Mouse (Mus musculus) MEL (cell line): ENCODE data around the gene Khdrbs1. TPM values are rescaled to one million over a fixed set of nuclear protein-coding genes. Genes with fewer than 3 reads are reported as not detected.

Source experiments
- DNase-seq: peaks from one replicate; pipeline ENCODE4 v3.0.0; 2011; ENCODE audit warnings: low read depth, low spot score
- H3K27ac ChIP-seq: 2 replicates; pipeline ENCODE4 v1.5.1; 2012; ENCODE audit warnings: low read depth, mild to moderate bottlenecking, control low read depth, low read length, moderate library complexity; ENCODE audit not compliant: control insufficient read depth
- H3K27me3 ChIP-seq, 2 experiments: fragments of 150-350 bp in 1 of 2; sonication (generic) in 1 of 2; 2 replicates each; pipeline ENCODE4 v1.6.1; 2012; ENCODE audit warnings: low read length in 2 of 2, mild to moderate bottlenecking in 2 of 2, improper control_type of control experiment in 1 of 2, moderate library complexity in 1 of 2; ENCODE audit not compliant: insufficient read depth in 2 of 2, control insufficient read depth in 1 of 2
- H3K36me3 ChIP-seq, 2 experiments: 2 replicates each; pipeline ENCODE4 v1.6.1; 2012 to 2014; ENCODE audit warnings: low read length in 2 of 2, improper control_type of control experiment in 1 of 2, inconsistent platforms in 1 of 2, mild to moderate bottlenecking in 1 of 2; ENCODE audit not compliant: insufficient read depth in 2 of 2, control insufficient read depth in 1 of 2
- H3K4me1 ChIP-seq, 2 experiments: fragments of 150-350 bp in 1 of 2; sonication (generic) in 1 of 2; 2 replicates each; pipeline ENCODE4 v1.6.1; 2012; ENCODE audit warnings: low read length in 2 of 2, improper control_type of control experiment in 1 of 2, mild to moderate bottlenecking in 1 of 2; ENCODE audit not compliant: insufficient read depth in 2 of 2, control insufficient read depth in 1 of 2
- H3K4me3 ChIP-seq, 2 experiments: fragments of 150-350 bp in 1 of 2; sonication (generic) in 1 of 2; 2 replicates each; pipeline ENCODE4 v1.5.1; 2012; ENCODE audit warnings: low read depth in 2 of 2, low read length in 2 of 2, mild to moderate bottlenecking in 2 of 2, moderate library complexity in 2 of 2, control low read depth in 1 of 2, improper control_type of control experiment in 1 of 2; ENCODE audit not compliant: control insufficient read depth in 1 of 2, insufficient read depth in 1 of 2
- H3K79me2 ChIP-seq: 2 replicates; pipeline ENCODE4 v1.6.1; 2012; ENCODE audit warnings: mild to moderate bottlenecking, low read length, moderate library complexity; ENCODE audit not compliant: control insufficient read depth, poor library complexity, insufficient read depth
- H3K9ac ChIP-seq: 2 replicates; pipeline ENCODE4 v1.6.1; 2012; ENCODE audit warnings: low read depth, mild to moderate bottlenecking, control low read depth, low read length, moderate library complexity; ENCODE audit not compliant: control insufficient read depth, poor library complexity, severe bottlenecking
- H3K9me3 ChIP-seq: fragments of 150-350 bp; sonication (generic); replicated peaks from 2 replicates; pipeline ENCODE4 v1.6.1; 2012; ENCODE audit warnings: mild to moderate bottlenecking, low read length, improper control_type of control experiment, moderate library complexity; ENCODE audit not compliant: insufficient read depth
- BHLHE40 ChIP-seq: IDR thresholded peaks from 2 replicates; pipeline ENCODE4 v1.6.1; 2012; ENCODE audit warnings: low read depth, mild to moderate bottlenecking, inconsistent platforms, low read length, improper control_type of control experiment, borderline replicate concordance
- CHD1 ChIP-seq: IDR thresholded peaks from 2 replicates; pipeline ENCODE4 v1.6.1; 2012; ENCODE audit warnings: low read depth, mild to moderate bottlenecking, inconsistent platforms, low read length, improper control_type of control experiment
- CTCF ChIP-seq, 3 experiments: IDR thresholded peaks in 2 of 3; conservative IDR thresholded peaks in 1 of 3; 2 replicates each; pipeline ENCODE4 v1.5.1; 2011 to 2012; ENCODE audit warnings: low read length in 3 of 3, low read depth in 2 of 3, mild to moderate bottlenecking in 2 of 3, improper control_type of control experiment in 1 of 3, inconsistent platforms in 1 of 3, mixed read lengths in 1 of 3, moderate library complexity in 1 of 3; ENCODE audit not compliant: control insufficient read depth in 1 of 3, insufficient read depth in 1 of 3, poor library complexity in 1 of 3, severe bottlenecking in 1 of 3
- E2F4 ChIP-seq: IDR thresholded peaks from 2 replicates; pipeline ENCODE4 v1.6.1; 2011; ENCODE audit warnings: low read depth, low read length, improper control_type of control experiment, borderline replicate concordance
- GATA1 ChIP-seq: IDR thresholded peaks from 2 replicates; pipeline ENCODE4 v1.6.1; 2011; ENCODE audit warnings: low read depth, low read length, improper control_type of control experiment
- KAT2A ChIP-seq: conservative IDR thresholded peaks from 2 replicates; pipeline ENCODE4 v1.6.1; 2012; ENCODE audit warnings: low read depth, low read length, improper control_type of control experiment, inconsistent platforms
- MAX ChIP-seq: IDR thresholded peaks from 2 replicates; pipeline ENCODE4 v1.6.1; 2011; ENCODE audit warnings: low read length, improper control_type of control experiment
- MYB ChIP-seq: IDR thresholded peaks from 2 replicates; pipeline ENCODE4 v1.6.1; 2011; ENCODE audit warnings: mild to moderate bottlenecking, low read depth, low read length, improper control_type of control experiment
- MYC ChIP-seq: IDR thresholded peaks from 2 replicates; pipeline ENCODE4 v1.6.1; 2011; ENCODE audit warnings: low read depth, mild to moderate bottlenecking, low read length, improper control_type of control experiment, moderate library complexity
- NELFE ChIP-seq: IDR thresholded peaks from 2 replicates; pipeline ENCODE4 v1.6.1; 2011; ENCODE audit warnings: low read depth, low read length, improper control_type of control experiment
- NRF1 ChIP-seq: IDR thresholded peaks from 2 replicates; pipeline ENCODE4 v1.6.1; 2014; ENCODE audit warnings: low read depth, mild to moderate bottlenecking, inconsistent platforms, low read length, improper control_type of control experiment, moderate library complexity; ENCODE audit not compliant: poor library complexity, insufficient read depth, severe bottlenecking
- RAD21 ChIP-seq: IDR thresholded peaks from 2 replicates; pipeline ENCODE4 v1.6.1; 2011; ENCODE audit warnings: mild to moderate bottlenecking, low read depth, low read length, improper control_type of control experiment
- RCOR1 ChIP-seq: IDR thresholded peaks from 2 replicates; pipeline ENCODE4 v1.6.1; 2012; ENCODE audit warnings: low read depth, mild to moderate bottlenecking, inconsistent platforms, low read length, improper control_type of control experiment
- SIN3A ChIP-seq: IDR thresholded peaks from 2 replicates; pipeline ENCODE4 v1.6.1; 2012; ENCODE audit warnings: low read length, improper control_type of control experiment, inconsistent platforms
- SMC3 ChIP-seq: IDR thresholded peaks from 2 replicates; pipeline ENCODE4 v1.6.1; 2011; ENCODE audit warnings: low read depth, low read length, improper control_type of control experiment
- TAL1 ChIP-seq: IDR thresholded peaks from 2 replicates; pipeline ENCODE4 v1.6.1; 2012; ENCODE audit warnings: mild to moderate bottlenecking, inconsistent platforms, low read length, moderate library complexity, mixed read lengths
- TCF12 ChIP-seq: IDR thresholded peaks from 2 replicates; pipeline ENCODE4 v1.6.1; 2014; ENCODE audit warnings: low read depth, mild to moderate bottlenecking, inconsistent platforms, low read length, improper control_type of control experiment, moderate library complexity
- UBTF ChIP-seq: IDR thresholded peaks from 2 replicates; pipeline ENCODE4 v1.6.1; 2012; ENCODE audit warnings: low read depth, mild to moderate bottlenecking, inconsistent platforms, low read length, improper control_type of control experiment, moderate library complexity, borderline replicate concordance; ENCODE audit not compliant: insufficient read depth
- USF1 ChIP-seq: IDR thresholded peaks from 2 replicates; pipeline ENCODE4 v1.6.1; 2014; ENCODE audit warnings: low read depth, mild to moderate bottlenecking, inconsistent platforms, low read length, improper control_type of control experiment, moderate library complexity
- ZC3H11A ChIP-seq: IDR thresholded peaks from 2 replicates; pipeline ENCODE4 v1.6.1; 2012; ENCODE audit warnings: low read depth, mild to moderate bottlenecking, inconsistent platforms, low read length, improper control_type of control experiment
- ZMIZ1 ChIP-seq: IDR thresholded peaks from 2 replicates; pipeline ENCODE4 v1.6.1; 2012; ENCODE audit warnings: low read depth, mild to moderate bottlenecking, inconsistent platforms, low read length, improper control_type of control experiment, moderate library complexity
- ZNF384 ChIP-seq: IDR thresholded peaks from 2 replicates; pipeline ENCODE4 v1.6.1; 2012; ENCODE audit warnings: low read depth, mild to moderate bottlenecking, inconsistent platforms, low read length, improper control_type of control experiment
- polyA plus RNA-seq, 2 experiments: library from polyadenylated mRNA; stranded (reverse) in 1 of 2; unstranded in 1 of 2; fragments of >175 nt in 1 of 2; fragments of >200 nt in 1 of 2; gene quantifications; 2 replicates each; pipeline versions ENCODE4 v1.2.1 to v1.2.4; 2012; ENCODE audit warnings: low replicate concordance in 2 of 2, low read depth in 1 of 2; ENCODE audit not compliant: insufficient read length in 2 of 2, insufficient read depth in 1 of 2, missing spikeins in 1 of 2
- total RNA-seq: library from RNA; depleted of rRNA; stranded (reverse); fragments of 300-350 nt; gene quantifications from 2 replicates; pipeline ENCODE4 v1.2.3, GENCODE M21; 2012

The Khdrbs1 gene
- total and polyA plus RNA-seq, 3 experiments, result 56.5 to 141 (median 77.6) TPM

- DNase-seq, result no peak
- Histone ChIP-seq H3K79me2 (no peaks in the 10 kb centered on the region), H3K4me1 (peaks cover 5 to 15% of the 10 kb centered on the region in 2 experiments), H3K9me3 (no peaks in the 10 kb centered on the region), H3K27me3 (no peaks in the 10 kb centered on the region), H3K4me3 (no peak overlapping the region), H3K27ac (no peak overlapping the region), H3K9ac (no peak overlapping the region)
- TF ChIP-seq CHD1 (no peak), UBTF (no peak)
- TF ChIP-seq, all 39 proteins: peak for 0
- peaks cover 0 to 6% of the 10 kb centered on the region in 2 experiments; a peak in 2 of 4 replicates for H3K36me3 ChIP-seq
These were observed 8.3 kb upstream of the Khdrbs1 start for GRCm38 (mm10) chr4:129750430-129750829.

DNA sequence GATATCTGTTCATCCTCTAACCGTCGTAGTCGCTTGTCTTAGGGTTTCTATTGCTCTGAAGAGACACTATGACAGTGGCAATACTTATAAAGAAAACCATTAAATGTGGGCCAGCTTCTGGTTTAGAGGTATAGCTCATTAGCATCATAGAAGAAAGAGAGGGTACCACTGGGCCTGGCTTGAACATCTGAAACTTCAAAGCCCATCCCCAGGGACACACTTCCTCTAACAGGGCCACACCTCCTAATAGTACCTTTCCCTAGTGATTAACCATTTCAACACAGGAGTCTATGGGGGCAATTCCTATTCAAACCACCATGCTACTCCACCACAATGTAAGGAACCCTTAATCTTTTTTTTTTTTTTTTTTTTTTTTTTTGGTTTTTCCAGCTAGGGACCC, 4.5 kb upstream of the Khdrbs1 start:
- H3K4me1 ChIP-seq, result peaks cover 2 to 13% of the 10 kb centered on the region in 2 experiments; a peak in 2 of 4 replicates
- no peak for DNase-seq
- peaks cover 7% of the 10 kb centered on the region for H3K79me2 ChIP-seq
- no peak overlapping the region for H3K27ac ChIP-seq
- TF ChIP-seq ZNF384 (no peak), USF1 (no peak), NELFE (no peak), CTCF (IDR thresholded peaks at IDR 0.05 in 2 of 3, conservative IDR thresholded peaks at IDR 0.05 in 1 of 3; ENCODE audit: control insufficient read depth in 1 of 3, insufficient read depth in 1 of 3, low read depth in 2 of 3, low read length in 3 of 3, poor library complexity in 1 of 3, severe bottlenecking in 1 of 3) (no peak), E2F4 (no peak)
- H3K36me3 ChIP-seq, result peaks cover 0 to 5% of the 10 kb centered on the region in 2 experiments; a peak in 2 of 4 replicates
- H3K4me3 ChIP-seq, result no peak overlapping the region
- no peaks in the 10 kb centered on the region for H3K9me3 ChIP-seq
- no peaks in the 10 kb centered on the region for H3K27me3 ChIP-seq
- no peak overlapping the region for H3K9ac ChIP-seq

DNA sequence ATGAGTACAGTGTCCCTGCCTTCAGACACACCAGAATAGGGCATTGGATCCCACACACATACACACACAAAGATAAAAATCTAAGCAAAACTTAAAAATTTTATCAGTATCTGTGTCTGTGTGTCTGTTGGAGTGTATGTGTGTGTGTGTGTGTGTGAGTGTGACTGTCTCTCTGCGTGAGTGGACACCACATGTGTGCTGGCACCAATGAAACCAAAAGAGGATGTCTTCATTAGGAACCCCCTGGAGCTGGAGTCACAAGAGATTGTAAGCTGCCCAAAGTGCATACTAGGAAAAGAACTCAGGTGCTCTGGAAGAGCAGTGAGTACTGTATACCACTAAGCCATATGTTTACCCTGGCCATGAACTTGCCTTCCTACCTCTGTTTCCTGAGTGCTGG, 4.0 kb upstream of the Khdrbs1 start:
- peaks cover 12% of the 10 kb centered on the region for H3K79me2 ChIP-seq
- peaks cover 2 to 13% of the 10 kb centered on the region in 2 experiments; a peak in 2 of 4 replicates for H3K4me1 ChIP-seq
- H3K27me3 ChIP-seq, result no peaks in the 10 kb centered on the region
- DNase-seq, result no peak
- no peak overlapping the region for H3K9ac ChIP-seq
- no peak overlapping the region for H3K4me3 ChIP-seq
- no peaks in the 10 kb centered on the region for H3K9me3 ChIP-seq
- TF ChIP-seq TCF12 (no peak), RCOR1 (no peak), TAL1 (no peak), SIN3A (no peak), BHLHE40 (no peak), GATA1 (no peak), ZNF384 (no peak), NRF1 (no peak), MYB (no peak), MYC (no peak), KAT2A (no peak), UBTF (no peak), ZMIZ1 (no peak), SMC3 (no peak), E2F4 (no peak), NELFE (no peak), MAX (no peak), ZC3H11A (no peak), RAD21 (no peak)
- TF ChIP-seq, all 39 proteins: peak for 0
- Histone ChIP-seq H3K36me3 (peaks cover 0 to 5% of the 10 kb centered on the region in 2 experiments; a peak in 2 of 4 replicates), H3K27ac (no peak overlapping the region)
